ENCODE assay signal across 8 mouse cellular contexts in genomic region chr1:162813836-162814156, GRCm38 (mm10). TPM values are rescaled to one million over a fixed set of nuclear protein-coding genes. Genes with fewer than 3 reads are reported as not detected.
DNase-seq lines count a peak whose midpoint lies in the region; TF ChIP-seq lines count a peak whose summit lies in the region.

Gene Fmo4 (minus strand): TSS chr1:162813972.

- no peak for DNase-seq in left cerebral cortex, adult 2 months (ENCODE audit: extremely low spot score in 1 of 2, low spot score in 2 of 2)
- no peak for DNase-seq in left cerebral cortex, postnatal 36 days (ENCODE audit: low spot score in 2 of 2)
- DNase-seq in adipocyte (ENCODE audit: low spot score), result peak; percentile 64
- DNase-seq in gastrocnemius, postnatal 10 days, result peak; percentile 42
- peak; percentile 75 for DNase-seq in kidney, adult 18-20 months
- DNase-seq in lung, adult 18-20 months, result peak; percentile 67 to 79
- no peak for DNase-seq in thymus, adult 18-20 months

- H3K27me3 ChIP-seq in small intestine, adult 2 months (ENCODE audit: control insufficient read depth, insufficient read depth, low read length), result no peaks in the 10 kb centered on the region

- no peak within 1 kb of the TSS for H3K27ac ChIP-seq in left cerebral cortex, adult 2 months
- H3K27ac ChIP-seq in small intestine, adult 2 months (ENCODE audit: insufficient read depth, low read depth, low read length), result peak within 1 kb of the TSS; percentile 98

- peaks cover 18% of the 10 kb centered on the region; the same call in 1 of the 2 replicates for H3K4me1 ChIP-seq in small intestine, adult 2 months (ENCODE audit: control insufficient read depth, insufficient read depth, insufficient read length, low read length)

- intact Hi-C loops in left cerebral cortex, adult 2 months (cut with DNase I), result loop anchor here (5.0 kb wide), 1 partner anchor 259 kb away; no protein-coding TSS in a partner anchor
- intact Hi-C loops in left cerebral cortex, postnatal 36 days (cut with DNase I), result no loop called here

- H3K36me3 ChIP-seq in small intestine, adult 2 months (ENCODE audit: control insufficient read depth, insufficient read depth, low read length), result peaks cover 11% of the 10 kb centered on the region

- TF ChIP-seq CTCF in left cerebral cortex, adult 2 months (IDR thresholded peaks at IDR 0.05), result peak; percentile 58
- TF ChIP-seq CTCF in small intestine, adult 2 months (IDR thresholded peaks at IDR 0.05; ENCODE audit: extremely low read depth, insufficient read length, insufficient replicate concordance, low read depth, low read length), result peak; percentile 46; the same call in 1 of the 2 replicates

- no peak for TF ChIP-seq POLR2A in small intestine, adult 2 months (IDR thresholded peaks at IDR 0.05; ENCODE audit: low read depth, low read length)

- no peak within 1 kb of the TSS for H3K4me3 ChIP-seq in left cerebral cortex, adult 2 months
- peak within 1 kb of the TSS; percentile 50 for H3K4me3 ChIP-seq in small intestine, adult 2 months (ENCODE audit: low read depth, low read length)

- WGBS in small intestine, adult 2 months, result 19% methylated on average over 8 of the region's 8 CpGs

RNA-seq across cellular contexts. Expression of gene Fmo4, which starts in this region (rescaled TPM):
- total RNA-seq in left cerebral cortex, adult 2 months (2021), result not detected
- total RNA-seq in left cerebral cortex, postnatal 36 days (2021), result not detected
- total RNA-seq in gastrocnemius, postnatal 10 days (2021), result under 1 TPM in 1 of 2 experiments, not detected in 1; 0.14 TPM
- 5.5 and 14.1 TPM in 2 replicates for polyA plus RNA-seq in small intestine, adult 2 months (2012; rRNA removed)

Comparison
In these comparisons a context has a peak if more than half of its experiments do, and no peak if none do; other contexts are left out.
1. Peak in DNase-seq in gastrocnemius, postnatal 10 days; RNA of the gene not detected or under 1 TPM.
2. DNase-seq: peak in adipocyte (single experiment), kidney, adult 18-20 months (single experiment) and lung, adult 18-20 months (2 of 2); none in left cerebral cortex, adult 2 months (0 of 2), left cerebral cortex, postnatal 36 days (0 of 2) and thymus, adult 18-20 months (0 of 2).